Mouse (Mus musculus) right cerebral cortex, postnatal 4 days (tissue): ENCODE measurements around the gene Rilpl1.
"Not testable (repeated sequence)": the region's sequence is repeated elsewhere in the genome, so short reads cannot be mapped to it uniquely, and the experiment has no call there.

Source experiments
- DNase-seq: peaks from one replicate; pipeline ENCODE4 v3.0.0-alpha.2; 2022

Gene Rilpl1

DNA sequence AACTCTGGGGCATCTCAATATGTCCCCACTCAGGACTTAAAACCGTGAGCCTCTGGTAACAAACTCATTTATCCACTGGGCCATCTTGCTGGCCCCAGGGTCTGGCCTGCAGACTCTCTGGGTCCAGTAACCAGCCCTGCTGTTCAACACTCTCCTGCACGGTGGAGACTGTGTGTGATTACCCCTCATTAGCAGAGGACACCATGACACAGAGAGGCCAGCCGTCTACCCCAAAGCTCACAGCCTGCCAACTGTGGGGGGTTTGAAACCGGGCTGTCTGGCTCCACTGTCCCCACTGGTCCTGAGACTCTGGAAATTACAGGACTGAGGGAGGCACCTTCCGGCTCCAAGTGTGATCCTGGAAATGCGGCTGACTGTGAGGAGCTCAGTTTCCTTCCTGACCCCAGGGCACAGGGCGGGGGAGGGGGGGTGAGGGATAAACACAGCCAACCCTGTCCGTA is 2.0 kb downstream of the Rilpl1 start:
- no peak for DNase-seq

DNA sequence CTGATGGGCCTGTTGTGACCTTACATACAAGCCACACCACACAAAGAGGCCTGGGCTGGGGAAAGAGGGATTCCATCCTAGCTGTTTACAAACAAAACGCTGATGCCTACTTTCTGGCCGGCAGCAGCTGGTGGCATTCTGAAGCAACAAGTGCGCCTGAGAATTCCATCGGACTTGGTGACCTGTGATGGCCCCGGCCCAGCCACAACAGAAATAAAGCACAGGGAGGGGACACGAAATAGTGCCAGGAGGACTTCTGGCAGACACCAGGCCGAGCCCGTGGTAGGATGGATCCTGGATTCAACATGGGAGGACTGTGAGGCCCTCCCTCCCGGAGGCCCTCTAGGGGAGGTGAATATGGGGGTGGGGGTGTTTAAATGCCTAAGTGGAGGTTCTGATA is 2.4 kb downstream of the Rilpl1 start:
- DNase-seq = no peak

DNA sequence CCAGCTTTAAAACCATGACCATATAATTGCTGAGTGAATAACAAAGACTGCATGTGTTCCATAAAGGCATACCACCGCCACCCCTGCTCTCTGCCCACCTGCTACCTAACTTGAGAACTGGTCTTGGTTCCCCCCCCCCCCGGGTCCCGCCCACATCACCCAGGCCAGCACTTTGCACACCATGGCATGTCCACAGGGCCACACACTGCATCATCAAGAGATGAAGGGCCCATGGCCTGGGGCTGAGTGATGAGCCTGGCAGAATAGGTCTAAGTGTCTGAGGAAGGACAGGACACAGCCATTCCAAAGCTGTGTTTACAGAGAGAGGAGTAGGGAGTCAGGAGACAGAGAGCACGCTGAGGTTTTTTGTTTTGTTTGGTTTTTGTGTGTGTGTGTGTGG is 2.8 kb downstream of the Rilpl1 start:
- DNase-seq = no peak

DNA sequence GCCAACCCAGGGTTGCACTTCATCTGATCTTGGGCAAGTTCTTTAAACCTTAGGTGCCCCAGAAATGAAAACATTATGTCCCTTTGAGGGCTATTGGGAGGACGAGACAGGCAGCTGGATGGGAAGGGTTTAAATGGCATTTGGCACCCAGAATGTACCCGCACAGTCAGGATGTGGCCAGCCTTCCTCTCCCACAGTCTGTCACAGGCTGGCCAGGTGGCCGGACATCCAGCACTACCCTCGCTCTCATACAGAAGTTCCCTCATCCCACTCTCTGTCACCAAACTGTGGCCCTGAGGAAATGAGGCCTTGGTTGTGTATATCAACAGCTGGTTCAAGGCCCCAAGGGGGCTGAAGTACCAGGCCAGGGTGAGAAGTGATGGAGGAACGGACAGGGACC is 6.2 kb downstream of the Rilpl1 start:
- no peak for DNase-seq

DNA sequence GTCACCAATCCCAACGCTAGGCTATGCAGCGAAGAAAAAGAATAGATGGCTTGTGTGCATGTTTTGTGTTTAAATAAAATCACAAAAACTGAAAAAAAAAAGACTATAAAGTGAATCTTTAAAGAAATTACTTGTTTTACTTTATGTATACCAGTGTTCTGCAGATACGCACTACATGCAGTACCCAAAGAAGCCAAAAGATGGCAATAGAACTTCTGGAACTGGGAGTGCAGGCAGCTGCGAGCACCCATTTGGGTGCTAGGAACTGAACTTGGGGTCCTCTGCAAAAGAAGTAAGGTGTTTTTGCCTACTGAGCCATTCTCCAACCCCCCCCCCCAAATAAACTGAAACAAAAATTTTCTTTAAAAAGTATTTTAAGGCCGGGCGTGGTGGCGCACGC is 8.2 kb downstream of the Rilpl1 start:
- DNase-seq = no peak

DNA sequence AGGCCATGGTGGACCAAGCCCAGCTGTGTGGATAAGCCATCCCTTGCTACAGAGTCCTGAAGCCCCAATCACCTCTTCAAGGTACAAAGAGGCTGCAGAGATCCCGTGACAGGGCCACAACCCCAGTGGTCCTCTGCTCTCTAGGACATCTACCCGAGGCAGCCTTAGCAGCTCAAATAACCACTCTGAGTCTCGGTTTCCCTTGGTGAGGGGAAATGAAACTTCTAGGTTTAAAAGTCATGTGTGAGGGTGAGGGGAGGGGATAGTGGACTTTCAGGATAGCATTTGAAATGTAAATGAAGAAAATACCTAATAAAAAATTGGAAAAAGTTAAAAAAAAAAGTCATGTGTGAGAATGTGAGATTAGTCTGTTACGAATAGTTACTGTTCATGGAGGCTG is 9.6 kb downstream of the Rilpl1 start:
- no peak for DNase-seq

DNA sequence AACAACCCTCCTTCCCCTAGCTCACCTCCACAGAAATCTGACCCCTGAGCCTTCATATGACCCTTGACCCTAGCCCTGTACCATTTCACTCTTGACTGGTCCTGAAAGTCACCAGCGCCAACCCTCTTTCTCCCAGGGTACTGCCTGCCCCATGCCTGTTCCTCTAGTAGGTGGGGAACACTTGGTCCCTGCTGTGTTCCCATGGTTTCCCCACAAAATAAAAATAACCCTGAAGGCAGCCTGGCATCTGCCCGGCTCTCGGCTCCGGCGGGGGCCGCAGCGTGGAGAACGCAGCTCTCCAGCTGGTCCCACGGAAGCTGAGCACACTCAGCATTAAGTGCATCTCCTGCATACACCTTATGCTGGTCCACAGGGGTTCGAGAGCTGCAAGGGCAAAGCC is 12.5 kb downstream of the Rilpl1 start:
- DNase-seq = peak; percentile 43

DNA sequence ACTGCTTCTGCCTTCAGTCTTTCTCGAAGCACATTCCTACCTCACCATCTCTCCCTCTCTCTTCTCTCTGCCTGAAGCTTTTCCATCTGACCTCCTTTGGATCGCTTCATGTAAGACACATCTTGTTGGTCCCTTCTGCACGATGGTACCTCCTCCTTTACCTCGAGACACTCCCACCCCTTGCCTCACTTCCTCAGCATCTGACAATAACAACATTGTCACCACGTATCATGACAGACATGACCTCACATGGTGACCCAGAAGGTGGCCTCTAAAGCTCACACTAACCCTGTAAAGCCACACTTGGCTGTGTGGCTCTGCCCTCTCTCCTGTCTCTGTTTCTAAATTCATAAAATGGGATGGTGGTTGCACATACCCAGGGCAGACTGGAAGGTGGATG is 15.4 kb downstream of the Rilpl1 start:
- DNase-seq = no peak

DNA sequence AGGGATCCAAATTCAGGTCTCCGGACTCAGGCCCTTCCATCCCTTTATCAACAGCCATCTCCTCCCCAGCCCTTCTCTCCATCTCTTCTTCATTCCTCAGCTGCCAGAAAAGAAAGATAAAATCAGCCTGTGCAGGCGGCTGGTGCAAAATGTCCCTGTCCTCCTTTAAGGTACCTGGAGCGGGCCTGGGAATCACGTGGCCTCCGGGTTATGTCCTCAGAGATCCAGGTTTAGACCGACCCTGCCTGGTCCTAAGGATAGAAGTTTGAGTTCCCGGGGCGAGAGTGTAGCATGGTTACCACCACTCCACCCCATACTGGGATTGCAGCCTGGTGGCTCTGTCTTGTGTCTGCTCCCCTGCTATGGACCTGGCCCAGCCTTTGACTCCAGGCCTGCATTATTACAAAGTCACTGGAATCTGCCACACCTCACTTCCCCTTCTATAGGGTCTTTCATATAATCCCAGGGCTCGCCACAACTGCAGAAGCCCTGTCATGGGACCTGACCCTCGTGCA is 20.6 kb downstream of the Rilpl1 start:
- no peak for DNase-seq

DNA sequence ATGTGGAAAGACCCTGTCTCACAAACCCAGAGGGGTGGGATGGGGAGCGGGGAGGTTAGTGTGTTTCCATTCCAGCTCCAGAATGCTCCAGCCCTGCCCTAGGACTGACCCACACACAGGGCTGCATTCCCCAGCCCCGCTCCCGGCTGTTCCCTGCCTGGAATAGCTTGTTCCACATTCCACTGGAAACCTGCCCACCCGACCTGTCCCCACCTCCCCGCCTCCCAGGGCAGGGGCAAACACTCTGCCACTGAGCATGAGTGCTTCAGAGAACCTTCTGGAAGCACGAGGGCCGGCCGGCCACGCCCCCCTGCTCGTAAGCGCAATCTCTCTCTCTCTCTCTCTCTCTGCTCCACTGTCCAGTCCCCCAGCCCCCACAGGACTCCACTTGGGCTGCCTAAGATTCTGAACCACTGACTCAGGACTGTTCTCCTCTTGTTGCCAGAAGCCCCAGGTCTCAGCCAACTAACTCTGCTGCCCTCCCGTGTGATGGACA is 21.4 kb downstream of the Rilpl1 start:
- no peak for DNase-seq

DNA sequence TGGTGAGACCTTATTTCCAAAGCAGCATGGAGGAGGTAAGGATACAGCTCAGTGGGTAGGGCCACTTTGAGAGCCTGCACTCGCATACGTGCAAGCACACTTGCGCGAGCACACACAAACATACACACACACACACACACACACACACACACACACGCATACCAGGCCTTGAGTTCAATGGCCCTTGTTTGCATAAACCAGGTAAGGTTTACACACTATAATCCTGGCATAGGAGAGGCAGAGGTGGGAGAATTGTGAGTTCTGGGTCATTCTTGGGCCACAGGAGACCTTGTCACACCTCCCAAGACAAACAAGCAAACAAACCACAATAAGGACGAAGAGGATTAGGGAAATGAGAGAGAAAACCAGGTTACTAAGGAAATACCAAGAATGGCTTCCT is 22.0 kb downstream of the Rilpl1 start:
- no peak for DNase-seq

DNA sequence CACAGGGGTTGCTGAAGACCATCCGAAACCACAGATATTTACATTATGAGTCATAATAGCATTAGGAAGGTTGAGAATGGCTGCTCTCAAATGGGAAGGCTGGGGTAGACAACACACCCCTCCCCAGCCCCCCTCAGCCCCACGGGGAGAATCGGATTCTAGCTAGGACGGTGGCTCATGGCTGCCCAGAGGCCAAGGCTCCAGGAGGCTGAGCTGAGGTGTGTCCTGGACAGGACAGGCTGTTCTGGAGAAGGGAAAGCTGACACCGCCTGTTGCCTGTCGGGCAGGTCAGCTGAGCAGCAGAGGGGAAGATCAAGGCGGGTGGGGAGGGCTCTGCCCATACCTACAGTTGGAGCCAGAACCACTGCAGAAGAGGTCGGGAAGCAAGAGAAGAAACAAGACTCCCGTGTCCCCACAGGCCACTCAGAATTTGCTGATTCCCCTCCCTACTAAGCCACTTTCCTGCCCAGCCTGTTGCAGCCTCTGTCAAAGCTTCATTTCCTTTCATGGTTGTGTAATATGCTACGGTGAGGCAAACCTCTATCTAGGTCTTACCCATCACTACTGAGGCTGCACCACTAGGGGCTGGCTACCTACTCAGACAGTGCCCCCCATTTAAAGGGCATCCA is 24.3 kb downstream of the Rilpl1 start:
- no peak for DNase-seq

DNA sequence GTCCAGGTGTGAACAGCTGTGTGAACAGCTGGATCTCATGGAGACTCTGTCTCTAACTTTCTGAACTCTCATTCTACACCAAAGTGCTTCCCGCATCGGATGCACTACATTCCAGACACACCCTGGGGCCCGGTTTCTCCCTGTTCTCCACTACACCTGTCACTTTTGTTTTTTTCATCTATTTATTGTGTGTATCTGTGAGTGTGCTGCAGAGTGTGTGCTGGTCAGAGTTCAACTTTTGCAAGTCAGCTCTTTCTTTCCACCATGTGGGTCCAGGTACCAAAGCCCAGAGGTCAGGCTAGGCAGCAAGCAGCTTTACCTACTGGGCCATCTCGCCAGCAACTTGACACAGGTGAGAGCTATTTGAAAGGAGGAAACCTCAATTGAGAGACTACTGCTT is 26.0 kb downstream of the Rilpl1 start:
- DNase-seq = no peak

DNA sequence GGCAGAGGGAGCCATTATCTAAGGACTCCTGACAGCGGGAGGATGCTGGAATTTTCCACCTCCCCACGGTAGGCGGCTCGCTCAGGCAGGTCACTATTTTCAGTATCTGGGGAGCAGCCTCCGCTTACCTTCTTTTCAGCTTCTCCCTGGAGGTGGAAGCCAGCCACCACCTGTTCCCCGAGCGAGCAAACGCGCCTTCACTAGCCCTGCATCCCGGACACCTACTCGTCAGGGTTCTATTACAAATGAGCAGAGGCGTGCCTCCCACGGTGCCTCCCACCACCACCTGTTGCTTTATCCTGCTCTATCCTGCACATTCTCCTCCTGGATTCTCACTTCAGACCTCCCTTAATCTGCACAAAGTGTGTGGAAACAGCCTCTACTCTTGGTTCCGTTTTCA is 27.4 kb downstream of the Rilpl1 start:
- DNase-seq = no peak

DNA sequence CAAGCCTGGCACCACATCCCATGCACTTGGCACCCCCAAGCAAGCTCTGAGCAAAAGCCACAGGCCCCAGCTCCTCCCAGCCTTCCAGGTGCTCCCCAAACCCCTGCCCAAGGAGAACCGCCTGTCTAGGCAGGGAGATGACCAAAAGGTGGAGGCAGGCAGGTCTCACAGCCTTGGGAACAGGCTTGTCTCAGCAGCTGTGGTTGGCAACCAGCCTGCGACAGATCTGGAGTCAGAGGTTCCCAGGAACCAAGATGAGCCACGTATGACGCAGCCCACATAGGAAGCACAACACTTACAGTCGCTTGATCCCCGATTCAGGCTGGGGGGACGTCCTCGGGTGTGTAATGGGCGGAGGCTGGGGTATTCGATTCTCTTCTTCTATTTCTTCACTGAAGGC is 29.6 kb downstream of the Rilpl1 start:
- no peak for DNase-seq

DNA sequence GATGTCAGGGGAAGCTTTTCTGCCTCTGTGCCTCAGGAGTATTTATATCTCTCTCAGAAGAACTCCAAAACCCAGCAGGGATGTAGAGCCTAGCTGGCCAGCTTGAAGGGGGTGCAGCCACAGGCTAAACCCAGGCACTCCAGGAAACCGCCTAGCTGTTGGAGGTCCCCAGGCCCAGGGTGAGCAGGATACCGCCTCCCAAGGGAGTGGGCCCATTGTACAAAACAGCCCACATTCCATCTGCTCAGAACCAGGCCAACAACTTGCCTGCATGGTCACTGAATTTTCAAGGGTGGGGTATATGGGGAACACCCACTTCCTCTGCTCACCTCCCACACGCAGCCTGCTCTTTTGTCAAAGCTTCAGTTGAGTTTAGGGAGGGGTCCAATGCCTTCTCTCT is 30.6 kb downstream of the Rilpl1 start:
- no peak for DNase-seq

DNA sequence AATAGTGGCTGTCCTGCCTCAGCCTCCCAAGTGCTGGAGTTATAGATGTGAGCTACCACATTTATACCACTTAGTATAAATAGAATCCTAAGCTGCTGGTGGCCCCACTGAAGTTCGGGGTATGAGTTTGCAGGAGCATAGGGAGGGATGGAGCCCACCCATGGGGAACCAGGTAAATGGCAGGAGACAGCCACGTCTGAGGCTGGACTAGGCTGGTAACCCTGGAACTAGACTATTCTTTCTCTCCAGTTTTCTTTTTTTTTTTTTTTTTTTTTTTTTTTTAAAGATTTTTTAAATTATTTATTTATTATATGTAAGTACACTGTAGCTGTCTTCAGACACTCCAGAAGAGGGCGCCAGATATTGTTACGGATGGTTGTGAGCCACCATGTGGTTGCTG is 31.2 kb downstream of the Rilpl1 start:
- DNase-seq = not testable (repeated sequence)

DNA sequence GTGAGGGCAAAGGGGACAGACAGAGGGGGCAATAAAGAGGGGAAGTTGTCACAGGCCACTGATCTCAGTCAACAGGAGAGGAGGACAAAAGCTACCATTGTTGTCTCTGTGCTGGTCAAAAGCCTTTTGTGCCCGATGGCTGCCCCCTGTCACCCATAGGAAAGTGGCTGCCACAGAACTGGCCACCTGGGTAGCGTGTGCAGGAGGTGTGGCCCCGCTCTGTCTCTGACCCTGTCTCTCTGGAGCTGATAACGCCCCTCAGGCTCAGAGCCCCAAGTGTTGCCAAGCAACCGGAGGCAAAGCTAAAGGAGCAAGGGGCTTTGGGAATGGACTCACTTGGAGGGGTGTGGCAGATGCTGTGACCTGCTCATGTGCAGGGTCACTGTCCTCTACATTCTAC is 32.2 kb downstream of the Rilpl1 start:
- DNase-seq = no peak

DNA sequence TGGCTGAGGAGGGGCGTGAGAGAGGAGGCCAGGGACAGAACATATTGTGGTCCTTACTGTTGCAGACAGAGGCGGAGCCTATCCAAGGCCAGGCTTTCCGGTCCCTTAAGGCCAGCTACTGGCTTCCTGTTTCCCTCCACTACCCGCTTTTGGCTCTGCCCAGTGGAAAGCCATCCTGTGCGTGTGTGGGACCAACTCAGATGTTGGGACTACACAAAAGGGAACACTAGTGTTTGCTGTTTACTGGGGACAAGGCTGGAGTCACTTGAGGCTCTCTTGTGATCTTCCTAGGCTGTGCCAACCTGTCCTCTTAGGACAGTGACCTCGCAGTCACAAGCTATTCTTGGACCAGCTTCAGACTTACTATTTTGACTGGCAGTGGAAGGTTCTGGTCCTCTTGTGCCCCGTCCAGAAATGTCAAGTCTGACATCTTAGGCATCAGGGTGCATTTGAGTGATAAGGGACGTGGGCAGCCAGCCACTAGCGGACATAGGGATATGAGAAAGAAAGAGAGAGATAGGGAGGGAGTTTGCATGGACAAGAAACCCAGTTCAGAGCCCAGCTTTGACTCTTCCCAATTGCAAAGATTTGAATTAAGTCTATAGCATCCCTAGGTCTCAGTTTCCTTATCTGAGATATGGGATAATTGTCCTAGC is 32.8 kb downstream of the Rilpl1 start:
- no peak for DNase-seq

DNA sequence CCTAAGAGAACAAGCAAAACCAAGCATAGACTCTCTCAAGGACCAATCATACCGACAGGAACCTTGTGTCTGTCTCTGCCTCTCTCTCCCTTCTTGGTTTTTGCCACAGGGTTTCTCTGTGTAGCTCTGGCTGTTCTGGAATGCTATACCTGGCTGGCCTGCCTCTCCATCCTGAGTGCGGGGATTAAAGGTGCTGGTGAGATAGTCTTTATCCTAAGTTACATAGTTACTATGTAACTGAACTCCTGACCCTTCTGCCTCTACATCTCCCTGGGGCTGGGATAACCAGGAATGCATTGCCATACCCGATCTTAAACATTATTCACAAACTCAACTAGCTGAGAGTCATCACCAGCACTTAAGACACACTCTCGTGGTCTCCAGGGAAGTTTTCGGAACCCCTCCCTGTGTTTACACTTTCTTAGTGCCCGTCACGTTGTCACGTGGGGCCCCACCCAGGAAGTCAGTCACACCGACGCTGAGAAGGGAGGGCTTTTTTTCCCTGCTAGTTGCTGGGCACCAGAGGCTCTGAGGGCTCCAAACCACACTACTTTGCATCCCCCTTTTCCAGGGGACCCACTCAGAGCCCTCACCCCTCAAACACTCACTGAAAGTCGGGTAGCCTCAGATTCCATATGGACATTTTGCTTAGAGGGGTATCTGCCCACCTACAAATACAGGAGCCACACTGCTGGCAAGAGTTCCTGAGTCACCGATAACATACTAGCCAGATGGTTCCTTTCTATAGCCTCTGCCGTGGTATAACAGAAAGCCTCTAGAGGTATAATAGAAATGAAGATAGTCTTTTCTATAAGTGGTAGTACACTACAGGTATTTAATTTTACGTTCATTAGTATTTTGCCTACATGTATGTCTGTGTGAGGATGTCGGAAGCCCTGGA is 34.3 kb downstream of the Rilpl1 start:
- DNase-seq = no peak

DNA sequence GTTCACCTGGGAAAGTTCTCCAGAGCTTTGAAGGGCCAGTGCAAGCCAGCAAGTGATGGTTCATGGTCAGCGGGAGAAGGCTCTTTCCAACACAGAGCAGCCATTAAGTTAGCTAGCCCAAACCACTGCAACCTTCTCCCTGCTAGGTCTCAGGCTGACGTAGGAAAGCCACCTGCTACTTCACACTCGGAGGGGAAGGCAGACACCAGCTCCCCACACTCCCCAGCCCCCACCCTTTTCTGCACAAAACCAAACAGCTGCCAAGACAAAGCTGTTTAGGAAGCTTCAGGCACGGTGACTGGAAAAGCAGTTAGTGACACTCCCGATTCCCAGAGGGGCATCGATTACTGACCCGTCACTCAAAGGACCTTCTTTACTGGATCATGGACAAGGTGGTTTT is 35.6 kb downstream of the Rilpl1 start:
- DNase-seq = no peak

DNA sequence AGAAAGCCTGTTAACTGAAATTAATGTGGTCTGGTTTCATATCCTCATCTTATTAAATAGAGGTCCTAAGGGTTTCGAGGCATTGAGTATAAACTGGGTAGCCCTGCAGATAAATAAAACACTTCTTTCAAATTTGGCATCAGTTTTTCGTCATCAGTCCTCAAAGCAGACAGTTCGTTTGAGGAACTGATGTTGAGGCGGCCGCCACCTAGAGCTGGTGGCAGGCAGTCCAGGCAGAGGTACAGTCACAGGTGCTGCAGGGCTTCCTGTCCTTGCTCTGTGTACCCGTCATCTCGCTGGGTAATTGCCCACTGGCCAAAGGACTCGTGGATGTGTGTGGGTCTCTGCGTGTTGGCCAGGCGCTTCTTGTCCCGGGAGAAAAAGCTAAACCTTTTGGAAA is 37.7 kb downstream of the Rilpl1 start:
- no peak for DNase-seq

DNA sequence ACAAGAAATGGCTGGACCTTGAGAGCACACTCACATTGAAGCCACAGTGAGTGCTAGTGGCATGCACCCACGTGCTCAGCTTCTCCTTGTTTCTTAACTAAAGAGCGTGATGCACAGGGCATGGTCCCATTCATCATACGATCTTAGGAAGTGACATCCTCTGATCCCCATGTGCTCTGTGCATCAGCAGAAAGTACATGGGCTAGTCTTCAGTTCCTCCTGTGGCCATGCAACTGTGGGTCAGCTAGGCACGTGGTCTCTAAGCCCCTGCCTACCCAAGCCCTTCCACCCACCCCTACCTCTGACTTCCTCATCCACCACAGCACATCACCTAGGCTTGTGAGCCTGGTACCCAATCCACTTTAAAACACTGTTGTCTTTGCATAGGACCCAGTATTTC is 38.6 kb downstream of the Rilpl1 start:
- no peak for DNase-seq

DNA sequence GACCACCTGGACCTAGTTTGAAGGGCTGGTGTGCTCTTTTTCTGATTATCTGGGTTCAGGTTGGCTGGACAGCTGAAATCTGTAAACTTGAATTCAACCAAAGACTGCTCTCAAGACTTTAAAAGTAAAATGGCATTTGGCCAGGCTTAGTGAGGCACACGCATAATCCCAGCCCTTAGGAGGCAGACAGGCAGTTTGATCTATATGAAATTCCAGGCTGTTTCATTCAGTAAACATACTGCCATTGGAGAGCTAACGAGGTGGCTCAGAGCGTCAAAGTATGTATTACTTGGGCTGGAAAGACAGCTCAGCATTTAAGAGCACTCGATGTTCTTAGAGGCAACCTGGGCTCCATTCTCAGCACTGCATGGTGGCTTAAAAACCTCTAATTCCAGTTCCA is 39.5 kb downstream of the Rilpl1 start:
- DNase-seq = no peak
